Mouse (Mus musculus) stomach, postnatal 0 days (tissue): ENCODE results near the gene Lrrc28.

Experiments
- CTCF ChIP-seq: IDR thresholded peaks from 2 replicates; pipeline ENCODE4 v1.5.1; 2016; ENCODE audit warnings: antibody characterized with exemption, low read depth, mild to moderate bottlenecking, moderate library complexity
- EP300 ChIP-seq: optimal IDR thresholded peaks from 2 replicates; pipeline ENCODE3; 2016; ENCODE audit warnings: antibody characterized with exemption

DNA sequence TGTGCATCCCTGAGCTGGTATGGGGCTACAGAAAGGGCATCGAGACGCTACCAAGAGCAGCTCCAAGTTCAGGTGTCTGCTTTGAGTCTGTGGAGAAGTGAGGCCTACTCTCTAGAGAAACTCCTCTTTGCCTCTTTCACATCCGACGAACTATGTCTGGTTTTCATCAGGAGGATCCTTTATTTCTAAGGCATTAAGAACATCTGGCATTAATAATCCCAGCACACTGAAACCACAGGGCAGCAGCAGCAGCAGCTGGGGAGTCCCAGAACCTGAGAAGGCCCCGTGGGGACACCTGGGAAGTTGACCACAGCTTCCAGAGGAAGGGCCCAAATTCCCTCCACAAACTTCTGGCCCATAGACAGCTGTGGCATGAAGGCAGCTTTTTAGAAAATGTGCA is 144.2 kb downstream of the Lrrc28 start:
- TF ChIP-seq CTCF (no peak), EP300 (no peak)
